Mouse (Mus musculus) c-Kit-positive CD71-positive TER-119-negative erythroid progenitor cells, embryonic 14.5 days (primary cell): Measurements from ENCODE around the gene Gsg1l2.

ENCODE experiments used
- DNase-seq: peaks from one replicate; pipeline ENCODE4 v3.0.0-alpha.2; 2013; ENCODE audit warnings: low read depth

Gene Gsg1l2

GRCm38 (mm10) chr11:67774379-67774778 lies at the start of gene Gsg1l2:
Gene Gsg1l2, plus strand, starts transcription at chr11:67774608.
- DNase-seq: no peak

- no peak for DNase-seq
Observed at GRCm38 (mm10) chr11:67727095-67727494, 47.3 kb upstream of the Gsg1l2 start.

DNA sequence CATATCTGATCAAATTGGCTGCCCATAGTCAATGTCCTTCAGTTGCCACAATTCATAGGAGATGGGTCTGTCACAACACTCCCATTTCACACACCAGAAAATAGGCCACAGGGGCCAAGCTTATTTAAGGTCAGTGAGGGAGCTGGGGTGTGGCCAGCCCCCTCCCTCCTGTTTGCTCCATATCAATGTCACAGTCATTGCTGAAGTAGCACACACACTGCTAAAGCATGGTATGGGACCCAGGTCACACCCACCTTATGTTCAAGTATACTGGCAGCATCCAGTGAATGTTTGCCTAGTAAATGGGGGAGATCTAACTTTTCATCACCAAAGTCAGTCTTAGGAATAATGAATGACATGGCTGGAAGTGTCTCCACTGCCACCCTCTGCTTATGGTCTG lies 45.7 kb upstream of the Gsg1l2 start:
- DNase-seq: no peak

DNA sequence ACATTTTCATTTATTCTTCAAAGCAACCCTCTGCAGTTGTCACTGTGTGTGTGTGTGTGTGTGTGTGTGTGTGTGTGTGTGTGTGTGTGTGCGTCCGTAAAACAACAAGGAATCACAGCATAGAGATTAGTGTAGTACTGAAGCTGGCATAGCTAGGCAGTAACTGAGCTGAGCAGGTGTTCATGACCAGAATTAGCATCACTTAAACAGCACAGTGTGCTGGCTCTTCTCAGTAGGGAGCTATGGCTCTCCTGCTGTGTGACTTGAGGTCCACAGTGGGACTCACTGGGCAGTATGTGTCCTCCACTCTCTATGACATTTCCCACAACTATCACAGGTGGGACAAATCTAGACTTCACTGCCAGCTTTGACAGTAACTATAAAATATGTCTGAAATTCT lies 43.4 kb upstream of the Gsg1l2 start:
- DNase-seq: no peak

DNA sequence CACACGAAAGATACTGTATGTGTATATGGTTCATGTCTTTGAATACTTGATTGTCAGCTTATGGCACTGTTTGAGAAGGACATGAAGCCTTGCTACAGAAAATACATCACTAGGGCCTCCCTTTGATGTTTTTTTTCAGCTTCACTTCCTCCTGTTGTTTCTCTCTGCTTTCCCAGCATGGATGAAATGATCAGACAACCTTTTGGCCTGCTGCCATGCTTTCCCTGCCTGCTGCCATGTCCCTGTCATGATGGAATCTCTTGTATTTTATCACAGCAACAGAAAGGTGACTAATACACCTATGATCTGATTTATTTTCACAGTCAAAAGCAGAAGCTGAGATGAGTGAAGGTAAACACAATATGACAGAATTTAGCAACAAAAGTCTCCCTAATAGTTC lies 40.7 kb upstream of the Gsg1l2 start:
- no peak for DNase-seq

GRCm38 (mm10) chr11:67734597-67734996 lies 39.8 kb upstream of the Gsg1l2 start:
- no peak for DNase-seq

DNA sequence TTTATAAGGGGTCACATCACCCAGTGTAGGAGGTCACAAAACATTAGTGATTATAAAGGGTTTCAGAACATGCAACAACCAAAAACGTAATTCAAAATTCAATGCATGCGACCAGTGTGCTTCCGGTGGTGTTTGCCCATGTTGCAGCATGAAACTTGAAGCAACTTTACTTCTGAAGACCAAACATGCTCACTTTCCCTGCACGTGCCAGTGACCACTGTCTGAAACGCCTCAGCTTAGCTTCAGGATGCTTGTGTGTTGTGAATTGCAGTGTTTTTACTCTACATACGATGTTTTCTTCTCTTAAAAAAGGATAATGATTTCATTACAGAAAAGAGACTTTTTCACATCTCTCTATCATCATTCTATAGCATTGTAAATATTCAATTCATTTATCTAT lies 36.1 kb upstream of the Gsg1l2 start:
- DNase-seq: no peak

DNA sequence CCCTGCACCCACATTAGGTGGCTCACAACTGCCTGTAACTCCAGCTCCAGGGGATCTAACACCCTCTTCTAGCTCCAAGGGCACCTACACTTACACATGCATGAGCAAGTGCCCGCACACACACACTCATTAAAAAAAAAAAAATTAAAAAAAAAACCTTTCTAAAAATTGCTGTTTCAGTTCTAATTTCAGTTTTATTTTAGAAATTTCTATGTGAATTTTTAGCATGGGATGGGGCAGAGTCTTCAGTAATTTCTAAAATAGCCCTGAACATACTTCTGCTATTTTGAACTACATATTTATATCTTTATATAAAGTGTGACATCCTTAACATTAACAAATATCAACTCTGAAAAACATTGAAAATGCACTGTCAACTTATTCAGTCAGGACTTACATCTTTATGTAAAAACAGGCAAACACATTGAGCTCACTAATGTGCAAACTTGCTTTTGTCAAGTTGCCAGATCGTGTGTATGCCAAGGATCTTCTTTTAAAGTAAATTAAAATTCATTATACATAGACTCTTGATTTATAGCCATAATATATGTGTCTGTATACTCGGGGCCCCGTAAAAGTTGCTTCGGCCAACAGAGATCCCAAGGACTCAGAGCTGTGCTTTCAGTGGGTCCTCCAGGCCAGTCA lies 35.4 kb upstream of the Gsg1l2 start:
- DNase-seq: no peak

- no peak for DNase-seq
Observed at GRCm38 (mm10) chr11:67741569-67741968, 32.8 kb upstream of the Gsg1l2 start.

DNA sequence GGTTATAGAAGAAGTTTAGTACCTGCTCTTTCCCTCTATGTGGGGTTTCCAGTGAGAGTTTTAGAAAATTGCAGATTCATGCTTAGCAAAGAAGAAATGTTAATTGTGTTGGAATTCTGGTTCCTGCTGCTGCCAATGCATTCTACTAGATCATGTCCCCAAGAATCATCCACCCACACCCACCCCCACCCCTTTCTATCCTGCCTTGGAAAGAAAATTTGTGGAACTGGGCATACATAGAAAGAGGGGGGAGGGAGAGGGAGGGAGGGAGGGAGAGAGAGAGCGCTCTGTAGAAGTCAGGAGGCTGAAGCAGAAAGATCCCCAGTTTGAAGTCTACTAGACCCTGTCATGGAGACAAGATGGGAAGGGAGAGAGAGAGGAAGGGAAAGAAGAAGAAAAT lies 18.1 kb upstream of the Gsg1l2 start:
- DNase-seq: no peak

DNA sequence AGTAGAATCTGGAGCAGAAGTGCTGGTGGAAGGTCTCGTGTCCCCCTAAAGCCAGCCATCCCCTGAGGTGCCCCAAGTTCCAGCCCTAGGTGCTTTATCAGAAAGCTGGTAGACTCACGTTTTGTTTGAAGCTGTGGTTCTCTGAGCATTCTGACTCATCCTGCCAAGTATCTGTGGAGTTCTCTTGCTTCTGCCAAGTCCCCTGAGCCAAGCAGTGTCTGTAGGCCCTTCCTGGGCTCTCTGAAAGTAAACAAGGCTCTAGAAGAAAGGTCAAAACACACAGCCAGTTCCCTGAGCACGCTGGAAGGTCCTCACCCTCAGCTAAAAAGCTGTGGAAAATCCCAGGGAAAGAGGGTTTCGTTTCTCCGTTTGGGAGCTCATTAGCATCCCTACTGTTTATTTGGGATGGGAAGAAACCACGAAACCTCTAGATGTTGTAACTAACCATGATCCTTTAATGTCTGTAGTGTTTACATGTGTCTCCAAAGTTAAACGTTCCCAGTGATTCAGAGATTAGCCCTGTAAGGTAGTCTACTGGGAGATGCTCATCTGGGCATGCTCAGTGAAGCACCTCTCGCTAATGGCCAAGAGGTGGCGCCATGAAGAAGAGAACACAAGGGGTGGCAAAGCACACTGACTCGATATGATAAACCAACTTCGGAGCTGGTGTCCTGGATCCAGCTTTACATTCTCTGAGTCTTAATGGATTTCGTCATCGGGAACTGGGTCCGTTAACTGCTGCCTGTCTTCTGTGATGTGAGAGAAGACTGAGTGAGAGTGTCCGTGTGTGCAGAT lies 16.8 kb upstream of the Gsg1l2 start:
- DNase-seq: no peak

- no peak for DNase-seq
Observed at GRCm38 (mm10) chr11:67771053-67771452, 3.4 kb upstream of the Gsg1l2 start, which contains the start of gene Glp2r. Gene Glp2r, minus strand, starts transcription at chr11:67771153.

DNA sequence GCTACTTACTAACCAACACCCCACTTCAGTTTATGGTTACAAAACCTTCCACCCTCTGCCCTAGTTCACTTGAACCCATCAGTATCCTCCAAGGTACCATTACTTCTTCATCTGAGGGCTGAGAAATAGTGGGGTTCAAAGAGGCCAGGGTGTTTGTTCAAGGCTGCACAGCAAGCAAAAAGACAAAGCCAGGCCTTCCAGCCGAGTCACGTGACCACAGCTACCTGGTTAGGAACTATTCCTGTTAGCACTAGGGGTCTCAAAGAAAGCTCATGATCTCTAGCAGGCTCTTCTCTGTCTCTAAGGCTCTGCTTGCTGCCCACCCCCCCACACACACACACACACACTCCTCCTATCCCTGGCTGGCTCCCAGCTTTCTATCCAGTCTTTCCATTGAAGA lies 2.7 kb upstream of the Gsg1l2 start:
- no peak for DNase-seq

DNA sequence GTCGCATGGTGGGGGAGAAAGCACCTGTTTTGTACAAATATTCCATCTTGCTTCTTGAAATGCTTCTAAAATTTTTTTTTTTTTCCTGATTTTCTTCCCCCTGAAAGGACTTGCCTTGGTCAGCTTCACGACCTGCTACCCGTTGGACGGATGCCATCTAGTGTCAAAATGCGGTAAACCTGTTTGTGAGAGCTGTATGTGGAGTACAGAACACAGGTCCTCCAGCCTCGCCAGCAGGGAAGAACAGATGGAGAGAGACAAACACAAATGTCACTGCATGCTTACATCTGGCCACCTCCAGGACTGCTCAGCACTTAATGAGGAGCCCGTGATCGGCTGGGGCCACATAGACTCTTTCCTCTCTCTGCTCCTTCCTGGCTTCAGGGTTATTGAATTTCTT lies 1.8 kb upstream of the Gsg1l2 start:
- no peak for DNase-seq

GRCm38 (mm10) chr11:67790182-67790581 lies 15.8 kb downstream of the Gsg1l2 start:
- no peak for DNase-seq

GRCm38 (mm10) chr11:67797931-67798330 lies 23.5 kb downstream of the Gsg1l2 start, which contains the start of gene Dhrs7c:
Gene Dhrs7c, plus strand, starts transcription at chr11:67798187.
- no peak for DNase-seq

DNA sequence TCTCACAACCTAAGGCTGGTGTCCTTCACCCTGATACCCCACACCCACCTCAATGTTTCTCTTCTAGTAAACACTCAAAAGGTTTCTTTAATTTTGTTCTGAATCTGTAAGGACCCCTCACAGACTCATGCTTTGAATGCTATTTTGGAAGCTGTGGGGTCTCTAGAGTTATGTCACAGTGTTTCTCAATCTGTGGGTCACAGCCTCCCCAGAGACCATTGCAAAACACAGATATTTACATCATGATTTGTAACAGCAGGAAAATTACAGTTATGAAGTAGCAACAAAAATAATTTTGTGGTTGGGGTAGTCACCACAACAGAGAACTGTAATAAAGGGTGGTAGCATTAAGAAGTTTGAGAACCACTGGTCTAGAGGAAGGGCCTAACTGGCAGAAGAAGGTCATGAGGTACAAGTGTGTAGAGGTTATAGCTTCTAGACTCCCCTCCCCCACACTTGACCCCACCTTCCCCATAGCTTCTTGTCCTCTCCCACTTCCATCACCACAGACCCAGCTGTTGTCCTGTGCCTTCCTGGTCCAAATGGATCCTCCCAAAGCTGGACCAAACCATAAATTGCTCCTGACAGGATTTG lies 25.8 kb downstream of the Gsg1l2 start:
- no peak for DNase-seq

DNA sequence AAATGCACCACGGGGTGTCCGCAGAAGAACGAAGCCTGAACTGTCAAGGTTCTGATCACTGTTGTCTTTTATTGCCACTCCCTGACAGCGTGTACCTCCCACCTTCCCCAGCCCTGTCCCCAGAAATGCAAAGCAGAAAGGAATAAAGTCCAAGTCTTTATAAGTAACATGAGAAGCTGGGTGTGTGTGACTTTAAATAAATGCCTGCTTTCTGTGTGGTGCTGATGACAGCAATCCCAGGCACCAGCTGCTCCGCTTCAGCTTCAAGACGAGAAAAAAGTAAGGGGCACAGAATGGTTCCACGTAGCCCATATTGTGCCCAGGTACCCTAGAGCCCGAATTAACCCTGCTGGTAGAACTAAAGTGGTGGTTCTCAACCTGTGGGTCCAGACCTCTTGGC lies 26.8 kb downstream of the Gsg1l2 start:
- DNase-seq: no peak

- DNase-seq: no peak
Observed at GRCm38 (mm10) chr11:67805538-67805937, 31.1 kb downstream of the Gsg1l2 start.

GRCm38 (mm10) chr11:67806832-67807597 lies 32.6 kb downstream of the Gsg1l2 start:
- DNase-seq: no peak

- DNase-seq: no peak
Observed at GRCm38 (mm10) chr11:67808051-67808450, 33.6 kb downstream of the Gsg1l2 start.

- no peak for DNase-seq
Observed at GRCm38 (mm10) chr11:67811535-67811934, 37.1 kb downstream of the Gsg1l2 start.
